Mouse (Mus musculus): ENCODE data around the gene Kctd11. TPM values are rescaled to one million over a fixed set of nuclear protein-coding genes. Genes with fewer than 3 reads are reported as not detected.
"Not testable (repeated sequence)": the region's sequence is repeated elsewhere in the genome, so short reads cannot be mapped to it uniquely, and the experiment has no call there.

Gene Kctd11
- total RNA-seq (2021) = 1 to 10 TPM; 3.6 to 6.0 TPM
- long read RNA-seq, experiment 1, transcript Kctd11-201 (1 exons, 3,146 nt) = major isoform, 6 of 6 reads
- long read RNA-seq, experiment 1, partial matches to known transcripts = 0 of 6 reads
- long read RNA-seq, experiment 1, other reads (novel, unspliced or antisense) = 0 of 6 reads
- long read RNA-seq, experiment 2, partial matches to known transcripts = 0 of 3 reads
- long read RNA-seq, experiment 2, other reads (novel, unspliced or antisense) = 0 of 3 reads

- DNase-seq (ENCODE audit: low spot score in 2 of 2) = peak; percentile 91 to 92
These were observed at the start of gene Kctd11 for GRCm38 (mm10) chr11:69880853-69881603. Kctd11 (minus strand) TSS chr11:69881406.

- DNase-seq (ENCODE audit: low spot score in 2 of 2) = not testable (repeated sequence)
These were observed 49.0 kb upstream of the Kctd11 start for GRCm38 (mm10) chr11:69930176-69930575.

- DNase-seq (ENCODE audit: low spot score in 2 of 2) = no peak
These were observed 48.5 kb upstream of the Kctd11 start for GRCm38 (mm10) chr11:69929712-69930111.

- DNase-seq (ENCODE audit: low spot score in 2 of 2) = no peak
These were observed 46.3 kb upstream of the Kctd11 start for GRCm38 (mm10) chr11:69927501-69927900.

- DNase-seq (ENCODE audit: low spot score in 2 of 2) = no peak
These were observed 41.6 kb upstream of the Kctd11 start for GRCm38 (mm10) chr11:69922796-69923195.

- peak in 1 of 2 experiments; percentile 23 for DNase-seq (ENCODE audit: low spot score in 2 of 2)
These were observed 41.0 kb upstream of the Kctd11 start for GRCm38 (mm10) chr11:69922012-69922756.

- peak; percentile 100 for DNase-seq (ENCODE audit: low spot score in 2 of 2)
These were observed 40.2 kb upstream of the Kctd11 start, which contains the start of gene Eif5a for GRCm38 (mm10) chr11:69921114-69922011. Eif5a (minus strand) TSS chr11:69921958.

- DNase-seq (ENCODE audit: low spot score in 2 of 2) = peak in 1 of 2 experiments; percentile 47
These were observed 39.2 kb upstream of the Kctd11 start for GRCm38 (mm10) chr11:69920266-69921031.

- peak; percentile 69 to 72 for DNase-seq (ENCODE audit: low spot score in 2 of 2)
These were observed 38.6 kb upstream of the Kctd11 start for GRCm38 (mm10) chr11:69919661-69920265.

- DNase-seq (ENCODE audit: low spot score in 2 of 2) = no peak
These were observed 37.8 kb upstream of the Kctd11 start for GRCm38 (mm10) chr11:69919053-69919452.

- no peak for DNase-seq (ENCODE audit: low spot score in 2 of 2)
These were observed 36.9 kb upstream of the Kctd11 start for GRCm38 (mm10) chr11:69918118-69918517.

GRCm38 (mm10) chr11:69917379-69917948 is 36.3 kb upstream of the Kctd11 start:
- DNase-seq (ENCODE audit: low spot score in 2 of 2) = no peak

GRCm38 (mm10) chr11:69916652-69917378 is 35.6 kb upstream of the Kctd11 start:
- not testable (repeated sequence) for DNase-seq (ENCODE audit: low spot score in 2 of 2)

- DNase-seq (ENCODE audit: low spot score in 2 of 2) = no peak
These were observed 34.7 kb upstream of the Kctd11 start for GRCm38 (mm10) chr11:69915667-69916627.

- DNase-seq (ENCODE audit: low spot score in 2 of 2) = no peak
These were observed 33.8 kb upstream of the Kctd11 start for GRCm38 (mm10) chr11:69914917-69915430.

- DNase-seq (ENCODE audit: low spot score in 2 of 2) = peak in 1 of 2 experiments; percentile 42
These were observed 33.2 kb upstream of the Kctd11 start for GRCm38 (mm10) chr11:69914372-69914764.

Measured in adrenal gland, adult 18-20 months (tissue).